Comparison of ENCODE assay signal across 16 mouse cellular contexts in genomic region chr3:101283869-101284706, GRCm38 (mm10). TPM values are rescaled to one million over a fixed set of nuclear protein-coding genes. Genes with fewer than 3 reads are reported as not detected.
"Had no signal": no experiment of that assay in that cellular context is flagged by ENCODE, and none has a peak within 500 bp of the region (broad histone marks: within the 10 kb centered on the region; RNA-seq: fewer than 3 reads in every experiment).

No protein-coding gene starts in this region.

- H3K9ac ChIP-seq: liver, embryonic 15.5 days; midbrain, embryonic 13.5 days; neural tube, embryonic 12.5 days; stomach, embryonic 15.5 days had no signal

- DNase-seq: kidney, adult 11 months; kidney, adult 9 months; kidney, postnatal 10 days; kidney, postnatal 4 days; left cerebral cortex, postnatal 4 days; lung, adult 2 months; lung, postnatal 36 days; thymus, postnatal 25 days had no signal

- H3K27me3 ChIP-seq: midbrain, embryonic 13.5 days; neural tube, embryonic 12.5 days; stomach, embryonic 15.5 days had no signal

- ATAC-seq: lung, postnatal 0 days; midbrain, embryonic 13.5 days had no signal

- H3K36me3 ChIP-seq: liver, embryonic 15.5 days; midbrain, embryonic 13.5 days; neural tube, embryonic 12.5 days; stomach, embryonic 15.5 days had no signal

- H3K27ac ChIP-seq: layer of hippocampus, adult 2 months; liver, embryonic 15.5 days; midbrain, embryonic 13.5 days; neural tube, embryonic 12.5 days; stomach, embryonic 15.5 days had no signal

- H3K4me3 ChIP-seq: layer of hippocampus, adult 2 months; liver, embryonic 15.5 days; midbrain, embryonic 13.5 days; neural tube, embryonic 12.5 days; stomach, embryonic 15.5 days had no signal

- H3K4me2 ChIP-seq: liver, embryonic 11.5 days; liver, embryonic 15.5 days; midbrain, embryonic 13.5 days; neural tube, embryonic 12.5 days; stomach, embryonic 15.5 days had no signal

- H3K4me1 ChIP-seq: liver, embryonic 15.5 days had no signal

- H3K9me3 ChIP-seq: liver, embryonic 15.5 days; midbrain, embryonic 13.5 days; neural tube, embryonic 12.5 days; stomach, embryonic 15.5 days had no signal

RNA-seq across cellular contexts. Expression of gene Cd2, which starts 3.7 kb away (rescaled TPM):
- polyA plus RNA-seq: limb, embryonic 14.5 days; liver, embryonic 11.5 days; neural tube, embryonic 12.5 days had no signal
